Mouse (Mus musculus): ENCODE data around the gene Olfr849. TPM values are rescaled to one million over a fixed set of nuclear protein-coding genes. Genes with fewer than 3 reads are reported as not detected.

Olfr849 gene
- not detected in 2 replicates for polyA plus RNA-seq (2015; fragmentation: Nextera tagmentation; extraction: Ambion mirVana)

DNA sequence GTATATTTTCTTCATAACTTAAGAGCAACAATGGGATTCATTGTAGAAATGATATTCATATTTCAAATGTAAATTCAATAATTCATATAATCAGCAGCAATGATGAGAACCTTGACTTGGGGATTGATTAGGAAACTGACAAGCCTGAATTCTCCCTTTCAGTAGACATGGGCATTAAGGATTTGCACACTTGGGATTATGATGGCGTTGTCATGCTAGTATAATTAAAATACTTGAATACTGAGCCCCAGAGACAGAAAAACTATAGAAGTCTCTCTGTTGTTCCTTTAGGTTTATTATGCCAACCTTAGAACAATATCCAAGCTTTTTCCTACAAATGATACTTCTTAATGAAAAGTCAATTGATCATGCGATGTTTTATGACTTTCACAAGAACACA, at the start of gene Olfr849:
Olfr849 (plus strand) TSS at position 301 of the 400 bp plus-strand sequence.
- H3K4me2 ChIP-seq (ENCODE audit: low read depth, low read length), result no peak within 1 kb of the TSS
- no peak within 1 kb of the TSS for H3K4me3 ChIP-seq (ENCODE audit: low read length)
- H3K36me3 ChIP-seq (ENCODE audit: control insufficient read depth, insufficient read depth, low read length), result no peaks in the 10 kb centered on the region
- no peaks in the 10 kb centered on the region for H3K4me1 ChIP-seq (replicated peaks; ENCODE audit: control insufficient read depth, insufficient read depth, low read length)
- no peak within 1 kb of the TSS for H3K27ac ChIP-seq (ENCODE audit: low read length)
- no peaks in the 10 kb centered on the region for H3K27me3 ChIP-seq (ENCODE audit: control insufficient read depth, insufficient read depth, low read depth, low read length)
- ATAC-seq (ENCODE audit: low read depth), result no peak
- H3K9ac ChIP-seq (ENCODE audit: low read length), result no peak within 1 kb of the TSS
- WGBS, result 67% methylated on average over 2 of the region's 2 CpGs
- peaks cover 5% of the 10 kb centered on the region for H3K9me3 ChIP-seq (ENCODE audit: control insufficient read depth, low read length)

DNA sequence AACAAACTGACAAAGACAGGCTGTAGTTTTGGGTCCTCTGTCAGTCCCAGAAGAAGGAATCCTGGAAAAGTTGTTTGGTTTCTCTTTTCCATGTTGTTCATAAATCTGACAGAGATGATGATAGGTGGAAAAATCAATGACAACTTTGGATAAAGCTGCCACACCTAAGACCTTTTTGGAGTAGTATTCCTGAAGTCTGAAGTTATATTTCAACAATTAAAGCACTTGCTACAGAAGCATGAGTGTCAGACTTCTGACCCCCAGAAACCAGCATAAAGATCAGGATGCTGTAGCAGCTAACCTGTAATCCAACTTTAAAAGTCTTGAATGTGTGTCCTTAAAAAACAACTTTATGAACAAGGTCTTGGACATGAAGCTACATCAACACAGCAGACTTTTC, 38.1 kb downstream of the Olfr849 start, which contains the start of gene Olfr850:
Olfr850 (minus strand) TSS at position 101 of the 400 bp plus-strand sequence.
- H3K9ac ChIP-seq (ENCODE audit: low read length), result no peak within 1 kb of the TSS
- H3K4me3 ChIP-seq (ENCODE audit: low read length), result no peak within 1 kb of the TSS
- no peak within 1 kb of the TSS for H3K27ac ChIP-seq (ENCODE audit: low read length)
- no peaks in the 10 kb centered on the region for H3K36me3 ChIP-seq (ENCODE audit: control insufficient read depth, insufficient read depth, low read length)
- no peaks in the 10 kb centered on the region for H3K27me3 ChIP-seq (ENCODE audit: control insufficient read depth, insufficient read depth, low read depth, low read length)
- H3K4me2 ChIP-seq (ENCODE audit: low read depth, low read length), result no peak within 1 kb of the TSS
- H3K4me1 ChIP-seq (replicated peaks; ENCODE audit: control insufficient read depth, insufficient read depth, low read length), result no peaks in the 10 kb centered on the region
- H3K9me3 ChIP-seq (ENCODE audit: control insufficient read depth, low read length), result no peaks in the 10 kb centered on the region
- ATAC-seq (ENCODE audit: low read depth), result no peak

DNA sequence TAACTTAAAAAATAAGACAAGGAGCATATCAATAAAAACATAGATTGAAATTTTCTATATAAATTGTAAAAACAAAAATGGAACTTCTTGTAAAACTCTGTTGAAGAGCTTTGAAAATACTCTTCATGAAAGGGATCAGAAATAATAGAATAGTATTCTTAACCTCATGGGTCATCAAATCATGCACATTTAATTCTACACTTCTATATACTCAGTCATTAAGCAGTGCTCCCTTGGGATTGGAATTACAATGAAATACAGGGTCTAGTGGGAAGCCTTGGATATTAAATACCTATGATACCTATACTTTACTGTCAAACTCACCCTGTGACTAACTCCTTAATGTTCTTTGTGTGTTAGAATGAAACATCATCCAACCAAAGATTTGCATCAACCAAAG, 52.9 kb downstream of the Olfr849 start, which contains the start of gene Olfr851:
Olfr851 (plus strand) TSS at position 301 of the 400 bp plus-strand sequence.
- no peak within 1 kb of the TSS for H3K27ac ChIP-seq (ENCODE audit: low read length)
- no peaks in the 10 kb centered on the region; the same call in 1 of the 2 replicates for H3K9me3 ChIP-seq (ENCODE audit: control insufficient read depth, low read length)
- no peak within 1 kb of the TSS for H3K9ac ChIP-seq (ENCODE audit: low read length)
- no peaks in the 10 kb centered on the region for H3K36me3 ChIP-seq (ENCODE audit: control insufficient read depth, insufficient read depth, low read length)
- no peaks in the 10 kb centered on the region for H3K4me1 ChIP-seq (replicated peaks; ENCODE audit: control insufficient read depth, insufficient read depth, low read length)
- no peak for ATAC-seq (ENCODE audit: low read depth)
- no peaks in the 10 kb centered on the region for H3K27me3 ChIP-seq (ENCODE audit: control insufficient read depth, insufficient read depth, low read depth, low read length)
- H3K4me2 ChIP-seq (ENCODE audit: low read depth, low read length), result no peak within 1 kb of the TSS
- H3K4me3 ChIP-seq (ENCODE audit: low read length), result no peak within 1 kb of the TSS

Other genes with a start within 250 kb of the Olfr849 start
- gene Olfr843, start 188.3 kb upstream of the Olfr849 start, polyA plus RNA-seq (2015; fragmentation: Nextera tagmentation; extraction: Ambion mirVana), result not detected in 2 replicates
- not detected in 2 replicates for gene Olfr844, start 123.9 kb upstream of the Olfr849 start, polyA plus RNA-seq (2015; fragmentation: Nextera tagmentation; extraction: Ambion mirVana)
- not detected in 2 replicates for gene Olfr845, start 103.8 kb upstream of the Olfr849 start, polyA plus RNA-seq (2015; fragmentation: Nextera tagmentation; extraction: Ambion mirVana)
- not detected in 2 replicates for gene Olfr846, start 76.3 kb upstream of the Olfr849 start, polyA plus RNA-seq (2015; fragmentation: Nextera tagmentation; extraction: Ambion mirVana)
- gene Olfr847, start 61.6 kb upstream of the Olfr849 start, polyA plus RNA-seq (2015; fragmentation: Nextera tagmentation; extraction: Ambion mirVana), result not detected in 2 replicates
- gene Olfr850, start 38.0 kb downstream of the Olfr849 start, polyA plus RNA-seq (2015; fragmentation: Nextera tagmentation; extraction: Ambion mirVana), result not detected in 2 replicates
- gene Olfr851, start 53.0 kb downstream of the Olfr849 start, polyA plus RNA-seq (2015; fragmentation: Nextera tagmentation; extraction: Ambion mirVana), result not detected in 2 replicates
- not detected in 2 replicates for gene Olfr853, start 100.8 kb downstream of the Olfr849 start, polyA plus RNA-seq (2015; fragmentation: Nextera tagmentation; extraction: Ambion mirVana)
- gene Olfr854, start 127.1 kb downstream of the Olfr849 start, polyA plus RNA-seq (2015; fragmentation: Nextera tagmentation; extraction: Ambion mirVana), result not detected in 2 replicates
- not detected in 2 replicates for gene Olfr855, start 142.4 kb downstream of the Olfr849 start, polyA plus RNA-seq (2015; fragmentation: Nextera tagmentation; extraction: Ambion mirVana)
- 26.6 and 26.8 TPM in 2 replicates for gene Zfp317, start 181.8 kb downstream of the Olfr849 start, polyA plus RNA-seq (2015; fragmentation: Nextera tagmentation; extraction: Ambion mirVana)